Mouse (Mus musculus): ENCODE results near the gene Tspan9.

DNA sequence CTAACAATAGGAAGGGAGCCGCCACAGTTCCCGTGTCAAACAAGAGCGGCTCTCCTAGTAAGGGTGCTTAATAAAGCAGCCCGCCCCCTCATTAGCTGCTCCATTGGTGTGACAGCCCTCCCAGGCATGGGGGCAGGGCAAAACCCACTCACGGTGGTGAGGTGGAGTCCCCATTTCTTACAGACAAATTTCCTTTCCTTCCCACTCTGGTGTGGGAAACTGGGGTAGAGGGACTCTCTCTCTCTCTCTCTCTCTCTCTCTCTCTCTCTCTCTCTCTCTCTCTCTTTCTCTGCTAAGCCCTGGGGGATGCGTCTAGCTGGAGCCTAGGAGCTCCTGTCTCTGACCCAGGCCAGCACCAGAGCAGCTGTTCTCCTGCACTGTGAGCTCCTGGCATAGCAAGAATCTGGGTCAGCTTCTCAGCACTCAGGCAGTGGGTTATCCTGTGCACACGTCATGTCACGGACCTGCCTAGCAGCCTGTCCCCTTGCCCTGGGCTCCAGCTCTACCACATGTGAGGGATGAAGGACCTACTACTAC, 122.8 kb downstream of the Tspan9 start:
- no peak for TF ChIP-seq FLI1 (IDR thresholded peaks at IDR 0.05; ENCODE audit: low read length)
- no peak for TF ChIP-seq GATA1 (IDR thresholded peaks at IDR 0.05; ENCODE audit: borderline replicate concordance, low read length)
